Mouse (Mus musculus) A20 (cell line): ENCODE measurements around the gene Mroh2a.

ENCODE experiments used
- DNase-seq: peaks from one replicate; pipeline ENCODE4 v3.0.0-alpha.2; 2011; ENCODE audit warnings: low read depth, low spot score

The Mroh2a gene

DNA sequence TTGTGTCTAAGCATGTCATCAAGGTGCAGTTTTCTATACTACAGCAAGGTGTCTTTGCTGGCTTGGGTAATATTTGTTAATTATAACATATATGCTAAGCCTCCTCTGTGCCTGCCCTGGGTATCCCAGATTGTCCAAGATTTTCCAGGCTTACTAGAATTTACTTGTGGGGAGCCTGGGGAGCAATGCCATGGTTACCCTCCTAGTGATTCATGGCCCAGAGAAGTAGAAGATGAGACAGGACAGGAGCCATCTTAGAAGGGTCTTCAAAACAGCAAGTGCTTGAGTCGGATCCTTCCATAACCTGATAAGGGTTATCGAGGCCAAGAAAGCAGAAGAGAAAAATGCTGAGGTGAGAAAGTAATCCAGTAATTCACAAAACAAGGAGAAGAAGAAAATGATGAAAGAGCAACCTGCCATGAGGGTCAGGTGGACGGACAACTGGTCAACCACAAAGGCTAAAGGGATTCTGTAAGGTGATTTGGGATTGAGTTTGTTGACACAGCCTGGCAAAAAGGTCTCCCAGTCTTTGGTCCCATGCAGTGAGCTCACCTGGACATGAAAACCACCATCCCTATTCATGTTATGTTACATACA is 64.7 kb downstream of the Mroh2a start:
- DNase-seq: peak; percentile 10

DNA sequence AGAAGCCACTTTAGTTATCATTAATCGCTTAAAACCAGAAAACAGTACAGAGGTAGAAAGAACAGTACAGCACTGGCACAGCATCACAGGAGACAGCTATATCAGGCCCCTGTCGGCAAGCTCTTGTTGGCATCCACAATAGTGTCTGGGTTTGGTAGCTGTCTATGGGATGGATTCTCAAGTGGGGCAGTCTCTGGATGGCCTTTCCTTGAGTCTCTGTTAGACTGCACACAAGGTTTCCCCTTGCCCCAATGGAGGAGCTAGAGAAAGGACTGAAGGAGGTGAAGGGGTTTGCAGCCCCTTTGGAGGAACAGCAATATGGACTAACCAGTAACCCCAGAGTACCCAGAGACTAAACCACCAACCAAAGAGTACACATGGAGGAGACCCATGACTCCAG is 65.3 kb downstream of the Mroh2a start:
- DNase-seq: peak; percentile 17

GRCm38 (mm10) chr1:88294650-88295049 is 67.9 kb downstream of the Mroh2a start:
- peak; percentile 12 for DNase-seq

GRCm38 (mm10) chr1:88296171-88296920 is 69.6 kb downstream of the Mroh2a start:
- peak; percentile 21 for DNase-seq

- DNase-seq: peak; percentile 19
These were observed 70.9 kb downstream of the Mroh2a start for GRCm38 (mm10) chr1:88297480-88298258.

DNA sequence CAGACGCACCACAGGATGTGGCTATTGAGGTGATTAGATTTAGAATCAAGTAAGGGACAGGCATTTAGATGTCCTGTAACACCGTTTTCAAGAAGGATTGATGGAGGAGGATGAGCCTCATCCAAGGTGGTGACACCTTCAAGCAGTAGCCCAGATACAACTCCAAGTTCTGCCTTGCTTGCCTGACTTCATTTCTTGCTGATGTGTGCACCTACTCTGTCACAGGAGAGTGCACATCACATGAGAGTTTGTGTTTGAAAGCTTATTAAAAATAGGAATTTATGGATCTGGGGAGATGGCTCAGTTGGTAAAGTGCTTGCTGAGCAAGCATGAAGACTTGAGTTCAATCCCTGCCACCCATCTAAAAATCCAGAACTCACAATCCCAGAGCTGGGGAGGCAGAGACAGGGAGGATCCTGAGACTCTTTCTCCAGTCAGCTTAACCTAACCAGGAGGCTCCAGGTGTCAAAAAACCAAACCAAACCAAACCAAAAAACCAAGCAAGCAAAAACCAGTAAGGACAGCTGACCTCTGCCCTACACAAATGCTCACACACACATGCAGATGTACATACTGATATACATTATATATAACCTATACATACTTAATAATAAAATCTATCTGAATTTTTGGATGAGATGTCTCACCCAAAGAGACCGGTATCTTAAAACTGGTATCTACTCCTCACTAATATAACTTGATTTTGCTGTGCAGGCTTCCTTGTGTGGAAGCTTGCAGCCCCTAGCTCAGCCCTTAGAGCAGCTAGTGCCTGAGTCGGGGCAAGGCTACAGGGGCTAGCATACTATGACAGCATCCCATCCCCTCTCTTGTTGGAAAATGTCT is 72.1 kb downstream of the Mroh2a start:
- DNase-seq: peak; percentile 8

DNA sequence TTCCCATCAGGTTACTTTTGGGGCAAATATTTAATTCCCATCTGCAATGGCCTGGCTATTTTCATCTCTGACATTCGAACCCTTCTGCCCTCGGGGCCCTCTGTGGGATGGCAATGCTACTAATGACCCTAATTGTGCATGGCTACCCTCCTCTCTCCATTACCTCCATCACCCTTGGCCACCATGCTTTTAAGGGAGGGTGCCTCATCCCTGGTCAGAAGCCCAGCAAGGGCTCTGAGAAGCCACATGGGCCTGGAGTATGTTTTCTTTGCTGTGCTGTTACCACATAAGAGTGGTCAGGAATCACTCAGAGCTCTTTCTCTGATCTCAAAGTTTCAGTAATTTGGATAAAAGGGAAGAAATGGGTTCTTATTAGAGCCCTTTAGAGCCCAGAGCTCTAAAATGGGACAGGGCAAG is 72.8 kb downstream of the Mroh2a start:
- DNase-seq: no peak

- DNase-seq: peak; percentile 13
These were observed 73.7 kb downstream of the Mroh2a start for GRCm38 (mm10) chr1:88300301-88301050.

DNA sequence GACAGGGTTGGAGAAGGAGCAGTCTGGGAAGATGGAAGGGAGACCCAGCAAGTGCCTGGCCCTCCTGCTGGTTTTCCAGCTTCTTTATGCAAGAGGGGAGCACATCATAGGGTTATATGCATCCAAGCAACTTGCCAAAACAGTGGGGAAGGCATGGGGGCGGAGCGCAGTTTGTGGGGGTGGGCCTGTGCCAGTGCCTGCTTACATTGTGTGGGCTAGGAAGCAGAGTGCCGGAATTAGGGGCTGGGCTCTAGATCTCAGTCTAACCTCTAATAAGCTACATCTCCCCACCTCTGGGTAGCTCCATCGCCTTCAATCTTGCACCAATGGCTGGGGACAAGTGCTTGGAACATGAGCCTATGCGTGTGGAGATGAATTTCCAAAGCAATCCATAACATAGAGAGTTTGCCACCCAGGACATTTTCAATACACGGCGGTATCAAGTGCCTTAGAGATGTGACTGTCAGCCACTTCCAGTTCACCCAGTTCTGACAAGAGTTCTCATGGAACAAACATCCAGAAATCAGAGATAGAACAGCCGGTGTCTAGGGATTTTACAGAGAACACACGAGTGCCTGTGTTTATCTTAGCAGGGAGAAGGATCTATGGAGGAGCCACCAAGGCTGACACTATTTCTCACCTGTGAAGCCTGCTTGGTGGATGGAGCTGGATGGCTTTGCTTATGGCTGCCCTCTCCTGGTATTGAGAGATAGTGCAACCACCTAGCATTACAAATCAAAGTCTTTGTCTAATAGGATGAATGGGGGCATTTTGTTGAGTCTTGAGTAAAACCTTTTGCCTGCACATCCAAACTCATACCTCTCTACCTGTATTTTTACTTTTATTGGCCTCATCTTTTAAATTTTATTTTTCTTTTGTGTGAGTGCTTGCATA is 74.6 kb downstream of the Mroh2a start:
- peak; percentile 57 for DNase-seq

DNA sequence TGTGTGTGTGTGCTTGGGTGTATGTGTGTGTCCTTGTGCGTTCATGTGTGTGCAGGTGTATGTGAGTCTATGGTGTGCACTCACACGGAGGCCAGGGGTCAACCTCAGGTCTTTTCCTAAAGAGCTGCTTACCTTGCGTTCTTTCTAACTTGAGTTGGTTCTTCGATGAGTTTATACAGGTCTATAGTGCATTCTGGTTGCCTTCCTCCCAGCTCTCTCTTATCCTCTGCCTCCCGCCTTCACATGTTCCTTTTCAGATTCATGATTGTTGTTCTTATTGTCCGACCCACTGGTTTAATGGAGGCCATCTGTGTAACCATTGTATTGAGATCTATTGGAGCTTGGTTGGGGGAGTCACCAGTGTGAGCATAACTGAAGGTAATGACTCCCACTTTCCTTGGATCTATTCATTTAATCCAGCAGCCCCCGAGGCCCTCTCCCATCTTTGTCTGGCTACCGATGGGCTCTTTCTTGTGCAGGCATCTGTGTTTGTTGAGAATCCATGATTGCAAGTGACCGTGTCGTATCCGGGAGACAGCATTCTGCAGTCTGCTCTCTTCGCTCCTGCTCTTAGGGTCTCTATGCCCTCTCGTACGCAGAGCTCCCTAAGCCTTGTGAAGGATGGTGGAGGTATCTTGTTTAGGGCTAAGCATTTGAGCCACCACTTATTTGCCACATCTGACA is 75.4 kb downstream of the Mroh2a start:
- no peak for DNase-seq

- DNase-seq: peak; percentile 7
These were observed 77.0 kb downstream of the Mroh2a start for GRCm38 (mm10) chr1:88303762-88304161.

GRCm38 (mm10) chr1:88304261-88304985 is 77.6 kb downstream of the Mroh2a start:
- peak; percentile 8 for DNase-seq

GRCm38 (mm10) chr1:88305018-88305795 is 78.4 kb downstream of the Mroh2a start:
- DNase-seq: peak; percentile 7

DNA sequence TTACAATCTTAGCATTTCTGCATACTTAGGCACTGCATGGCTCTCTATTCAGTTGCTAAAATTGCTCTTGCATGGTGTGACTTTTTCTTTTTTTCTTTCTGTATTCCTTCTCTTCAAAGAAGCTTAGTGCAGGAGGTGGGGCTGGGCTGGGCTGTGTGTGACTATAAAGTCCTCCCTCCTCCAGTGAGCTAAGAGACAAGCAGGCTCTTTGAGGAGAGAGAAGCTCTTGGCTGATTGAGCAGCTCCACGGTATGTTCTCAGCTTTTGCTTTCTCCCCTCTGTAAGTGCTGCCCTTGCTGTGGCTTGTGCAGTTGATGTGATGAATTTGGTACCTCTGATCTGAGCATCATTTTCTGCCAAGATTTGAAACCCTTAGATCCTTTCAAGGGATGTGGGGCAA is 79.8 kb downstream of the Mroh2a start:
- DNase-seq: peak; percentile 9

DNA sequence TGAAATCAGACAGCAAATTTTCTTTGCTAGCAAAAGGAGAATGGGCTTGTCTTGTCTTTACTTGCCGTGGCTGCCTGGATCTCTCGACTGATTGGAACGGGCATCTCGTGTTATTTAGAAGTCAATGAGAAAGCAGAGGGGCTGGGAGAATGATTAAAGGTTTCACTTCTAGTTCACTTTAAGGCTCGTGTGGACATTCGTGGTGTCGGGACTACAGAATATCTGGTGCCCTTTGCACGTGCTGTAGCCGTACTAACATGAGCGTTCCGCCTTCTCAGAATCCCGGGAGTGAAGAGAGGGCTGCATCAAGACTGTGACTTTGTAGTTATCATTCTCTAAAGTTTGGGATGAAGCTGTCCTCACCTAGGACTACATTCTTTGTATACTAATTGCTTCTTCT is 80.4 kb downstream of the Mroh2a start:
- peak; percentile 15 for DNase-seq

DNA sequence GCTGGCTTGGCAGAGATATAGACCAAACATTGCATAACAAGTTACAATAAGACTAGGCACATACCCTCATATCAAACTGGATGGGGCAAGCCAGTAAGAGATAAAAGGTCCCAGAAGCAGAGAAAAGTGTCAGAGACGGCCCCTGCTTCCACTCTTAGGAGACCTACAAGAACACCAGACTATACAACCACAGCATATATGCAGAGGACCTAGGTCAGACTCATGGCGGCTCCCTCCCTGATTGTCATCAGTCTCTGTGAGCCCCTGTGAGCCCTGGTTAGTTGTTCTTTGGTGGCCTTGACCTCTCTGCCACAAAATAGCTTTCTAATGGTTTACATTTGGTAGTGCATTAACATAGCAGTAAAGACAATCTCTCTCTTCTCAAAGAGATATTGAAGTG is 82.2 kb downstream of the Mroh2a start:
- DNase-seq: peak; percentile 6

DNA sequence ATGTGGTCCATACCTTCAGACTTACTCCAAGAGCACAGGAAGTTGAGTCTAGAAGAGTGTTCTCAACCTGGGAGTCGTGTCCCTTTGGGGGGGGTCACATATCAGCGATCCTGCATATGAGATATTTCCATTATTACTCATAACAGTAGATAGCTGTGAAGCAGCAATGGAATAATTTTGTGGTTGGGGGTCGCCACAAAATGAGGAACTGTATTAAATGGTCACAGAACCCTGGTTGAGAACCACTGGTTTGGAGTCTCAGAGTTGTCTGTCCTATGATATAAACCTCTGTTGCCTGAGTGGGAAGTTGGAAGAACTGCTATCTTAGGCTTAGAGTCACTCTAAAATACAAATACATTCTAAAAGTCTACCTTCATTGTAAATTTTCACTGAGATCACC is 83.1 kb downstream of the Mroh2a start:
- no peak for DNase-seq

DNA sequence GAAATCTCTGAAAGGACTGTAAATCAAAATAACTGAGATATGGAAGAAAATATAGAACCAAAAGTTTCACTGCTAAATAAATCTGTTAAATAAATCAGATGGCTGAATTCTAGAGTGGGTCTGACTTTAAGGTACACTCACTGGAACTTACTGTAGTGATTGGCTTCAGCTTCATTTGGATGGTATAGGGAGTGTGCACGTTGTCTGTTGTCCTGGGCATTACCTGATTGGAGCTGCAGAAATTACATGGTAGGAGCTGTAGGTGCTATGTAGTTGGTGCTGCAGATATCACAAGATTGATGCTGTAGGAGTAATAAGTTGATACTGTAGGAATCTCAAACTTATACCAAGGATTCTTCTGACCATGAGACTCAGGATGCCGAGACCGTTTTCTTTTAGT is 83.6 kb downstream of the Mroh2a start:
- peak; percentile 16 for DNase-seq
